Mouse (Mus musculus): Measurements from ENCODE around the gene Nsfl1c.
"Not testable (repeated sequence)": the region's sequence is repeated elsewhere in the genome, so short reads cannot be mapped to it uniquely, and the experiment has no call there.

Gene Nsfl1c

DNA sequence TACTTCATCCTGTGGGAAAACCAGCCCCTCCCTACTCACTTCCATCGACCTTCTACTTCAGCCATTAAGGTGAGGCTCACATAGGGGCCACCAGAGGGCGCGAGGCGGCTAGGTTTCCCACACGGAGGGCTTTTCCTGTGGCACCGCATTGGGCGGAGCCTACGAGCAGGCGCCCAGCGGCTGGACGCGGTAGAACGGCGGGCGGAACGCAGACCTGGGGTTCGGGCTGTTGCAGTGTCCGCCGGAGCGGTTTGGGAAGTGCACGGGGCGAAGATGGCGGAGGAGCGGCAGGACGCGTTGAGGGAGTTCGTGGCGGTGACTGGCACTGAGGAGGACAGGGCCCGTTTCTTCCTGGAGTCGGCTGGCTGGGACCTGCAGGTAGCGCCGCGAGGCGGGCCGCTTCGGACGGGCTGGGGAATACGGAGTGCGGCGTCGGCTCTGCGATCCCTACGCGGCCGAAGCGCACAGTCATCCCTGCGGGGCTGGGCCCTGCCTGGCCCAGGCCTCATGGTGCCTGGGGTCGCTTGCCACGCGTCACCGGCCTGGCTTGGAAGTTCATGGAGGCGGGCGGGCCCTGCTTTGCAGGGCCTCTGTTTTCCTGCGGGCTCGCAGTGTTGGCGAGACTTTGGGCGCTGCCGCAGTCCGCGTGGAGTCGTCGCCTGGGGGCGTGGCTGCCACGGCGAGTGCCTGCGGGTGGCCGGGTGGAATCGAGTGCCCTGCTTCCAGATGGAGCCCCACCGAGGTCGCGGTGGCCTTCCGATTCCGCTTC is at the start of gene Nsfl1c:
TSS of gene Nsfl1c (plus strand) at position 148 of the 769 bp plus-strand sequence.
- peak; percentile 95 for DNase-seq (ENCODE audit: extremely low spot score)

- not testable (repeated sequence) for DNase-seq (ENCODE audit: extremely low spot score)
These were observed 17.9 kb upstream of the Nsfl1c start, which contains the start of gene 4921509C19Rik for GRCm38 (mm10) chr2:151476053-151476452. TSS of gene 4921509C19Rik (minus strand) at chr2:151476153.

DNA sequence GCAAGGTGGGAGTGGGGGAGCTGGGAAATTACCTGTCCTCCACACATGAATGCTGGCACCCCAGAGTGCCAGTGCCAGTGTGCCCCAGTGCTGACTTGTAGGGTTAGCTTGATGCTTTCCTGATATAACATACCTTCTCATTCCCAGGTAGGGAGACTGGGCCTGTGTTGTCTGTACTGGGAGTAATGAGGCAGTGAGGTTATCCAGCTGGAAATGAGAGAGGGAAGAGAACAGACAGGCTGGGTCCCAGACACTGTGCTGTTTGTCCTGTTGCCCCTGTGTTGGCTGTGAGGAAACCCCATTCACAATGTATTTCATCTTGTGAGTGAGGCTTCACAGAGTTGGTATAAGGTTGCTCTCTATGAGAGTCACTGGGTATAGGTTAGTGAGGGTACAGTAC is 7.5 kb upstream of the Nsfl1c start:
- no peak for DNase-seq (ENCODE audit: extremely low spot score)

GRCm38 (mm10) chr2:151498358-151498757 is 4.4 kb downstream of the Nsfl1c start:
- no peak for DNase-seq (ENCODE audit: extremely low spot score)

- no peak for DNase-seq (ENCODE audit: extremely low spot score)
These were observed 6.5 kb downstream of the Nsfl1c start for GRCm38 (mm10) chr2:151500442-151501007.

- no peak for DNase-seq (ENCODE audit: extremely low spot score)
These were observed 10.2 kb downstream of the Nsfl1c start for GRCm38 (mm10) chr2:151504226-151504625.

GRCm38 (mm10) chr2:151512199-151512598 is 18.2 kb downstream of the Nsfl1c start:
- no peak for DNase-seq (ENCODE audit: extremely low spot score)

DNA sequence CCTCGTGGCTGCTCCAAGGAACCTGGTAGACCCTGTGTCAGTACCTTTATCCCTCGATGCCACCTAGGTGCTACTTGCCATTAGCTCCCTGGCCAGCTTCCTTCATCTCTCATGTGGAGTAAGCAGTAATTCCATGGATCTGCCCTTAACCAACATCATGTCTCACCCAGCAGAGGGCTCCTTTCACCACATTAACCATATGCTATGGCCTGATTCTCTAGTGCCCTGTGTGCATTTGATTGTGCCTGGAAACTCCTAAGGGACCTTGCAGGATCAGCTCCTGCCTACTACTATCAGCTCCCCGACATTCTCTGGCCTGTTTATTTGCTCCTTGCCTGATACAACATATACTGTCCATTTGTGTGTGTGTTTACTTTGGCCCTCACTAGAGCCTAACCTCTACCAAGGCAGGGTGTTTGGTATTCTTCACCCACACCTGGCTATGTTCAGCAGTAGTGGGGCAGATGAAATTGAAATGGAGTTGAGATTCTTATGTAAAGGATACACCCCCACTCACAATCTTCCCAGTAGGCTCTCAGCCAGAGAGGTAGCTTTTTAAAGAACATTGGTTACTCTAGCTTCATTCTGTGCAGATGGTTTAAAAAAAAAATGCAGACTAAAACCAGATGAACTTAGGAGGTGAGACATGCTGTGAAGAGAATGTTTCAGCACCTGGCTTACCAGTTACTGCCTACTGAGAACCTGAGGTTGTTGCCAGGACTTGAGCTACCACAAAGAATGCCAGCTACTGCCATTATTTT is 19.7 kb downstream of the Nsfl1c start:
- no peak for DNase-seq (ENCODE audit: extremely low spot score)

GRCm38 (mm10) chr2:151519000-151519399 is 25.0 kb downstream of the Nsfl1c start:
- no peak for DNase-seq (ENCODE audit: extremely low spot score)

DNA sequence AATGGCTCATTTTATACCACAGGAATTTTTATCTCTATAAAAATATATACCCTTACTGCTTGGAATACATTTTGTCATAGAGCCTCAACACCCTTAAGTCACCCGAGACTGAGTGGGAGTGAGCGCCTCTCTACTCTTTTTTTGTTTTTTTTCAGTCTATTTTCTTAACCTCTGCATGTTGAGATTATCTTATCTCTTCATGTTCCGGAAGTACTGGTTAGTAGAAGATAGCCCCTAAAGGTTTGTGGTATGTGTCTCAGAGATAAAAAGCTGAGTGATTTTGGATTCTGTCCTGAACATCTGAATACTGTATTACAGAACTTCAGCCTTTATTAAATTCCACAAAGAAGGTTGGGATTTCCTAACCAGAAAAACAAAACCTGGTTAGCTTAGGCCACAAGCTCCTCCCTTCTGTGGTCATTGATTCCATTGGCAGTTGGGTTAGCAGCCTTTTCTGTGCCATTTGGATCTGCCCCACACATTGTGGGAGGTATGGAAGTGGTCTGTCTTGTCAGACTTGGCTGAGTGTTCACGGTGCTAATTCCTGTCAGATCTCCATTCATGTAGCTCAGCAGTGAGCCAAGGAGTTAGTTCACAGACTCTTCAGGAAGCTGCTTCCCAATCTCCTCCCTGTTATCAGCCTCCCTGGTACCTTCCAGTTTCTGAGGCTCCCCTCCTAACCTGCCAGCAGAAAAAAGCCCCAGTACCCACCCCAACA is 30.5 kb downstream of the Nsfl1c start:
- DNase-seq (ENCODE audit: extremely low spot score): no peak

DNA sequence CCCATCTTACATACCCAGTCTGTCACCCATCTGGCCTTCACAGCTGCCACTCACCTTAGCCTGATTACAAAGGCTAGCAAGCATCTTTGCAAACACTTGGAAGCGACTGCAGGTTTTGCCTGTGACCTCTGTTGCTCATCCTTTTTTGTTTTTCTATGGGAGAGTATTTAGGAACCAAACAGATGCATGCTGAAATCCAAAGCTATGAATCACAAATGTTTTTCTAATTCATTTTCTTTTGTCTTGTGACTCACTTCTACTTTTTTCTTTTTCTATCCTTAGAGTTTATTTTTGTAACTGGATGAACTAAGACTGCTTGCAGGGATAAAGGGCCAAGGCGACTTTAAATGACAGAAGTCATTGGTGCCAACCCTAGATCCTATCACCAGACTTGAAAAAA is 31.5 kb downstream of the Nsfl1c start:
- no peak for DNase-seq (ENCODE audit: extremely low spot score)

GRCm38 (mm10) chr2:151528066-151528465 is 34.1 kb downstream of the Nsfl1c start:
- no peak for DNase-seq (ENCODE audit: extremely low spot score)

DNA sequence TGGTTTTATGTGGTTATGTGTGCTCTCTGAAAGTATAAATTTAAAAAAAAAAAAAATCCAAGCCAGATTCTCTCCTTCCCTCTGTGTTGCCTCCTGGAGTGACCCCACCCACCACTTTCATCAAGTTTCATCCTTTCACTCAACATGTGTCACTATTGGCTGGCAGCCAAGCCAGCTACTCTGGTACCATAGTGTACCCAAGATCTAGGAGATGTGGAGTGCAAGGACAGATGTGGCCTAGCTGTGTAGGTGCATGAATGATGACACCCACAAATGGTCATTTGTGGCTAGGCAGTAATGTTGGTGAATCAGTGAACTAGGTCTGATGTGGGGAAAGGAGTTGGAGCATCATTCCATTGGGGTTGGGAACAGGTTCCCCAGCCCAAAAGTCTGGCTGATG is 35.2 kb downstream of the Nsfl1c start:
- DNase-seq (ENCODE audit: extremely low spot score): no peak

- no peak for DNase-seq (ENCODE audit: extremely low spot score)
These were observed 36.6 kb downstream of the Nsfl1c start for GRCm38 (mm10) chr2:151530378-151531230.

DNA sequence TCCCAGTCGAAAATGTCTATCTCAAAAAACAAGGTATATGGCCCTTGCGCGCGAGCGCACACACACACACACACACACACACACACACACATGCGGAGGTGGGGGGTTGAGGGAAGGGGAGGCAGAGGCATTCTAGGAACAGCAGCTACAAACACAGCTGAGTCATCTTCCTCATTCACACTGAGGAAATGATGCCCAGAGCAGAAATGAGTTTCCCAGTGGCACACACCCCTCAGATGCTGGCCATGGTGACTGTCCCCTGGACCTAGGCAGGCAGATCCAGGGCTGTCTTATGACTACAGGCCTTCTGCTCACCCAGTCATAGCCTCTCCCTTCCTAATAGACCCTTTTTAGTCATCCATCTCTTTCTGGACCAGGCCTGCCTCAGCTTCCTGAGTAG is 39.6 kb downstream of the Nsfl1c start:
- no peak for DNase-seq (ENCODE audit: extremely low spot score)

- DNase-seq (ENCODE audit: extremely low spot score): peak; percentile 28
These were observed 42.1 kb downstream of the Nsfl1c start for GRCm38 (mm10) chr2:151535961-151536617.

DNA sequence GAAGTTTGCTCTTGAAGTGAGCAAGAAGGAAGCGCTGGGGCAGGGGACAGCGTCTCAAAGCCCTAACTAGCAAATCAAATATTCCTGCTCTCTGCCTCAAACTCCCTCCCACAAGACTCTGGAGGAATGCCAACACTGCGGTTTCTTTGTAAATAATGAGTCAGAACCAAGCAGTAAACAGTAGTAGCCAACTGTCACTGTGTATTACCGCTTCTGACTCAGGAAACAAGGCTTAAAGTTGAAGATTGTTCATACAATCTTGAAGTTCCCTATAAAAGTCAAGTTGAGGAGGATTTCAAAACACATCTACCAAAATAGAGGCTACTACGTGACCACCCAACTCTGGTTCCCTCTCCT is 42.6 kb downstream of the Nsfl1c start:
- no peak for DNase-seq (ENCODE audit: extremely low spot score)

- DNase-seq (ENCODE audit: extremely low spot score): no peak
These were observed 44.7 kb downstream of the Nsfl1c start for GRCm38 (mm10) chr2:151538646-151539045.

GRCm38 (mm10) chr2:151542323-151543062 is 48.5 kb downstream of the Nsfl1c start, which contains the start of gene Fkbp1a:
TSS of gene Fkbp1a (plus strand) at chr2:151542483.
- peak; percentile 94 for DNase-seq (ENCODE audit: extremely low spot score)

Data from embryo, embryonic 9.5 days (tissue).